Comparison of ENCODE assay signal across 7 mouse cellular contexts in genomic region chr17:6777629-6778331, GRCm38 (mm10). TPM values are rescaled to one million over a fixed set of nuclear protein-coding genes. Genes with fewer than 3 reads are reported as not detected.
DNase-seq lines count a peak whose midpoint lies in the region; ATAC-seq and TF ChIP-seq lines count a peak whose summit lies in the region.

No protein-coding gene starts in this region.

- no peaks in the 10 kb centered on the region for H3K36me3 ChIP-seq in kidney, adult 2 months (ENCODE audit: control insufficient read depth, insufficient read depth, low read length)
- H3K36me3 ChIP-seq in E14TG2a.4 (ENCODE audit: insufficient read depth, low read length): peaks cover 25% of the 10 kb centered on the region; the same call in 1 of the 2 replicates
- H3K36me3 ChIP-seq in embryonic facial prominence, embryonic 10.5 days (replicated peaks): no peaks in the 10 kb centered on the region
- no peaks in the 10 kb centered on the region for H3K36me3 ChIP-seq in neural tube, embryonic 13.5 days

- no peak for DNase-seq in kidney, adult 2 months
- no peak for DNase-seq in kidney, postnatal 4 days
- DNase-seq in embryonic facial prominence, embryonic 10.5 days (ENCODE audit: low spot score): no peak
- DNase-seq in cerebellum, postnatal 14 days: no peak
- DNase-seq in spleen, adult 18-20 months: no peak

- peak overlapping the region; percentile 95 for H3K4me2 ChIP-seq in neural tube, embryonic 13.5 days

- H3K27ac ChIP-seq in kidney, adult 2 months (ENCODE audit: insufficient read depth, low read depth, low read length): 0 out of 2 replicates have a peak overlapping the region, but pooled peaks have one; percentile 2
- H3K27ac ChIP-seq in embryonic facial prominence, embryonic 10.5 days (replicated peaks): no peak overlapping the region; the same call in 1 of the 2 replicates
- no peak overlapping the region for H3K27ac ChIP-seq in neural tube, embryonic 13.5 days (replicated peaks)

- TF ChIP-seq CTCF in kidney, adult 2 months (conservative IDR thresholded peaks at IDR 0.05; ENCODE audit: insufficient read depth, insufficient read length, low read depth, low read length): no peak
- no peak for TF ChIP-seq CTCF in E14TG2a.4 (conservative IDR thresholded peaks at IDR 0.05; ENCODE audit: low read length)

- no peak overlapping the region for H3K9ac ChIP-seq in neural tube, embryonic 13.5 days

- peaks cover 43% of the 10 kb centered on the region for H3K4me1 ChIP-seq in kidney, adult 2 months (ENCODE audit: control insufficient read depth, insufficient read depth, low read length)
- peaks cover 87% of the 10 kb centered on the region for H3K4me1 ChIP-seq in E14TG2a.4 (replicated peaks; ENCODE audit: low read depth, low read length)
- H3K4me1 ChIP-seq in embryonic facial prominence, embryonic 10.5 days: peaks cover 66% of the 10 kb centered on the region
- peaks cover 67% of the 10 kb centered on the region for H3K4me1 ChIP-seq in neural tube, embryonic 13.5 days (replicated peaks)

- TF ChIP-seq POLR2A in kidney, adult 2 months (IDR thresholded peaks at IDR 0.05; ENCODE audit: low read depth, low read length): no peak

- WGBS in kidney, adult 2 months: 34% methylated on average over 12 of the region's 12 CpGs
- WGBS in embryonic facial prominence, embryonic 10.5 days: 64% methylated on average over 12 of the region's 12 CpGs
- 69% methylated on average over 12 of the region's 12 CpGs for WGBS in neural tube, embryonic 13.5 days

- no peak overlapping the region for H3K4me3 ChIP-seq in kidney, adult 2 months (ENCODE audit: insufficient read depth, low read depth, low read length)
- H3K4me3 ChIP-seq in E14TG2a.4 (replicated peaks; ENCODE audit: low read length): peak overlapping the region; percentile 90
- H3K4me3 ChIP-seq in embryonic facial prominence, embryonic 10.5 days: peak overlapping the region; percentile 59; the same call in 1 of the 2 replicates
- no peak overlapping the region for H3K4me3 ChIP-seq in neural tube, embryonic 13.5 days

- H3K27me3 ChIP-seq in kidney, adult 2 months (replicated peaks; ENCODE audit: control insufficient read depth, insufficient read depth, low read length): no peaks in the 10 kb centered on the region
- no peaks in the 10 kb centered on the region for H3K27me3 ChIP-seq in E14TG2a.4 (ENCODE audit: insufficient read depth, low read length)
- H3K27me3 ChIP-seq in embryonic facial prominence, embryonic 10.5 days (replicated peaks; ENCODE audit: low read depth, poor library complexity, severe bottlenecking): peaks cover 36% of the 10 kb centered on the region
- peaks cover 22% of the 10 kb centered on the region for H3K27me3 ChIP-seq in neural tube, embryonic 13.5 days

- ATAC-seq in neural tube, embryonic 13.5 days (ENCODE audit: low read depth): no peak

- H3K9me3 ChIP-seq in E14TG2a.4 (ENCODE audit: low read length): no peaks in the 10 kb centered on the region
- no peaks in the 10 kb centered on the region for H3K9me3 ChIP-seq in embryonic facial prominence, embryonic 10.5 days
- no peaks in the 10 kb centered on the region for H3K9me3 ChIP-seq in neural tube, embryonic 13.5 days

RNA-seq across cellular contexts. Expression of gene Ezr, which starts 4.8 kb away (rescaled TPM):
- 129 and 152 TPM in 2 replicates for polyA plus RNA-seq in kidney, adult 2 months (2012; rRNA removed)
- polyA plus RNA-seq in embryonic facial prominence, embryonic 10.5 days (2016; fragmentation: Nextera tagmentation; extraction: Ambion mirVana): 51.6 and 55.0 TPM in 2 replicates
- polyA plus RNA-seq in neural tube, embryonic 13.5 days (2015; fragmentation: Nextera tagmentation; extraction: Ambion mirVana): 58.5 and 68.3 TPM in 2 replicates

Comparison
In these comparisons a context has a peak if more than half of its experiments do, and no peak if none do; other contexts are left out.
1. H3K4me3 ChIP-seq: peak in E14TG2a.4 (single experiment) and embryonic facial prominence, embryonic 10.5 days (single experiment); none in kidney, adult 2 months (single experiment) and neural tube, embryonic 13.5 days (single experiment).